Mouse (Mus musculus) MEL (cell line): ENCODE measurements at regions not wholly inside any gene's neighbourhood (a gene's known extent, or its start where the extent isn't known, plus 50 kb on each side); places are given as distances from the start of the nearest gene placed in this dataset.

Experiments used
- DNase-seq: peaks from one replicate; pipeline ENCODE4 v3.0.0; 2011; ENCODE audit warnings: low read depth, low spot score
- H3K27ac ChIP-seq: 2 replicates; pipeline ENCODE4 v1.5.1; 2012; ENCODE audit warnings: low read depth, mild to moderate bottlenecking, control low read depth, low read length, moderate library complexity; ENCODE audit not compliant: control insufficient read depth
- H3K27me3 ChIP-seq, 2 experiments: fragments of 150-350 bp in 1 of 2; sonication (generic) in 1 of 2; 2 replicates each; pipeline ENCODE4 v1.6.1; 2012; ENCODE audit warnings: low read length in 2 of 2, mild to moderate bottlenecking in 2 of 2, improper control_type of control experiment in 1 of 2, moderate library complexity in 1 of 2; ENCODE audit not compliant: insufficient read depth in 2 of 2, control insufficient read depth in 1 of 2
- H3K36me3 ChIP-seq, 2 experiments: 2 replicates each; pipeline ENCODE4 v1.6.1; 2012 to 2014; ENCODE audit warnings: low read length in 2 of 2, improper control_type of control experiment in 1 of 2, inconsistent platforms in 1 of 2, mild to moderate bottlenecking in 1 of 2; ENCODE audit not compliant: insufficient read depth in 2 of 2, control insufficient read depth in 1 of 2
- H3K4me1 ChIP-seq, 2 experiments: fragments of 150-350 bp in 1 of 2; sonication (generic) in 1 of 2; 2 replicates each; pipeline ENCODE4 v1.6.1; 2012; ENCODE audit warnings: low read length in 2 of 2, improper control_type of control experiment in 1 of 2, mild to moderate bottlenecking in 1 of 2; ENCODE audit not compliant: insufficient read depth in 2 of 2, control insufficient read depth in 1 of 2
- H3K4me3 ChIP-seq, 2 experiments: fragments of 150-350 bp in 1 of 2; sonication (generic) in 1 of 2; 2 replicates each; pipeline ENCODE4 v1.5.1; 2012; ENCODE audit warnings: low read depth in 2 of 2, low read length in 2 of 2, mild to moderate bottlenecking in 2 of 2, moderate library complexity in 2 of 2, control low read depth in 1 of 2, improper control_type of control experiment in 1 of 2; ENCODE audit not compliant: control insufficient read depth in 1 of 2, insufficient read depth in 1 of 2
- H3K79me2 ChIP-seq: 2 replicates; pipeline ENCODE4 v1.6.1; 2012; ENCODE audit warnings: mild to moderate bottlenecking, low read length, moderate library complexity; ENCODE audit not compliant: control insufficient read depth, poor library complexity, insufficient read depth
- H3K9ac ChIP-seq: 2 replicates; pipeline ENCODE4 v1.6.1; 2012; ENCODE audit warnings: low read depth, mild to moderate bottlenecking, control low read depth, low read length, moderate library complexity; ENCODE audit not compliant: control insufficient read depth, poor library complexity, severe bottlenecking
- H3K9me3 ChIP-seq: fragments of 150-350 bp; sonication (generic); replicated peaks from 2 replicates; pipeline ENCODE4 v1.6.1; 2012; ENCODE audit warnings: mild to moderate bottlenecking, low read length, improper control_type of control experiment, moderate library complexity; ENCODE audit not compliant: insufficient read depth
- BHLHE40 ChIP-seq: IDR thresholded peaks from 2 replicates; pipeline ENCODE4 v1.6.1; 2012; ENCODE audit warnings: low read depth, mild to moderate bottlenecking, inconsistent platforms, low read length, improper control_type of control experiment, borderline replicate concordance
- CHD1 ChIP-seq: IDR thresholded peaks from 2 replicates; pipeline ENCODE4 v1.6.1; 2012; ENCODE audit warnings: low read depth, mild to moderate bottlenecking, inconsistent platforms, low read length, improper control_type of control experiment
- CHD2 ChIP-seq: IDR thresholded peaks from 2 replicates; pipeline ENCODE4 v1.6.1; 2011; ENCODE audit warnings: low read length, improper control_type of control experiment
- CTCF ChIP-seq, 3 experiments: IDR thresholded peaks in 2 of 3; conservative IDR thresholded peaks in 1 of 3; 2 replicates each; pipeline ENCODE4 v1.5.1; 2011 to 2012; ENCODE audit warnings: low read length in 3 of 3, low read depth in 2 of 3, mild to moderate bottlenecking in 2 of 3, improper control_type of control experiment in 1 of 3, inconsistent platforms in 1 of 3, mixed read lengths in 1 of 3, moderate library complexity in 1 of 3; ENCODE audit not compliant: control insufficient read depth in 1 of 3, insufficient read depth in 1 of 3, poor library complexity in 1 of 3, severe bottlenecking in 1 of 3
- ELF1 ChIP-seq: IDR thresholded peaks from 2 replicates; pipeline ENCODE4 v1.6.1; 2014; ENCODE audit warnings: low read depth, mild to moderate bottlenecking, inconsistent platforms, low read length, improper control_type of control experiment, moderate library complexity
- EP300 ChIP-seq, 2 experiments: IDR thresholded peaks; 2 replicates each; pipeline ENCODE4 v1.6.1; 2011; ENCODE audit warnings: improper control_type of control experiment in 2 of 2, low read length in 2 of 2, low read depth in 1 of 2, mild to moderate bottlenecking in 1 of 2
- ETS1 ChIP-seq: IDR thresholded peaks from 2 replicates; pipeline ENCODE4 v1.6.1; 2012; ENCODE audit warnings: low read depth, mild to moderate bottlenecking, inconsistent platforms, low read length, improper control_type of control experiment, moderate library complexity
- GABPA ChIP-seq: IDR thresholded peaks from 2 replicates; pipeline ENCODE4 v1.6.1; 2012; ENCODE audit warnings: low read depth, mild to moderate bottlenecking, inconsistent platforms, low read length, improper control_type of control experiment, moderate library complexity
- GATA1 ChIP-seq: IDR thresholded peaks from 2 replicates; pipeline ENCODE4 v1.6.1; 2011; ENCODE audit warnings: low read depth, low read length, improper control_type of control experiment
- HCFC1 ChIP-seq: IDR thresholded peaks from 2 replicates; pipeline ENCODE4 v1.6.1; 2012; ENCODE audit warnings: low read depth, mild to moderate bottlenecking, inconsistent platforms, low read length, improper control_type of control experiment, moderate library complexity
- MAFK ChIP-seq: IDR thresholded peaks from 2 replicates; pipeline ENCODE4 v1.6.1; 2011; ENCODE audit warnings: low read depth, mild to moderate bottlenecking, low read length, improper control_type of control experiment, borderline replicate concordance
- MXI1 ChIP-seq: IDR thresholded peaks from 2 replicates; pipeline ENCODE4 v1.6.1; 2011; ENCODE audit warnings: mild to moderate bottlenecking, low read depth, low read length, improper control_type of control experiment
- MYC ChIP-seq: IDR thresholded peaks from 2 replicates; pipeline ENCODE4 v1.6.1; 2011; ENCODE audit warnings: low read depth, mild to moderate bottlenecking, low read length, improper control_type of control experiment, moderate library complexity
- POLR2AphosphoS2 ChIP-seq: IDR thresholded peaks from 2 replicates; pipeline ENCODE4 v1.6.1; 2011; ENCODE audit warnings: low read length, improper control_type of control experiment
- RCOR1 ChIP-seq: IDR thresholded peaks from 2 replicates; pipeline ENCODE4 v1.6.1; 2012; ENCODE audit warnings: low read depth, mild to moderate bottlenecking, inconsistent platforms, low read length, improper control_type of control experiment
- TAL1 ChIP-seq: IDR thresholded peaks from 2 replicates; pipeline ENCODE4 v1.6.1; 2012; ENCODE audit warnings: mild to moderate bottlenecking, inconsistent platforms, low read length, moderate library complexity, mixed read lengths
- TBP ChIP-seq: IDR thresholded peaks from 2 replicates; pipeline ENCODE4 v1.8.0; 2011; ENCODE audit warnings: low read depth, low read length, improper control_type of control experiment
- UBTF ChIP-seq: IDR thresholded peaks from 2 replicates; pipeline ENCODE4 v1.6.1; 2012; ENCODE audit warnings: low read depth, mild to moderate bottlenecking, inconsistent platforms, low read length, improper control_type of control experiment, moderate library complexity, borderline replicate concordance; ENCODE audit not compliant: insufficient read depth
- USF2 ChIP-seq, 2 experiments: IDR thresholded peaks; 2 replicates each; pipeline ENCODE4 v1.6.1; 2011 to 2012; ENCODE audit warnings: improper control_type of control experiment in 2 of 2, low read length in 2 of 2, borderline replicate concordance in 1 of 2, inconsistent platforms in 1 of 2, low read depth in 1 of 2, mild to moderate bottlenecking in 1 of 2; ENCODE audit not compliant: insufficient read depth in 1 of 2
- ZC3H11A ChIP-seq: IDR thresholded peaks from 2 replicates; pipeline ENCODE4 v1.6.1; 2012; ENCODE audit warnings: low read depth, mild to moderate bottlenecking, inconsistent platforms, low read length, improper control_type of control experiment
- ZMIZ1 ChIP-seq: IDR thresholded peaks from 2 replicates; pipeline ENCODE4 v1.6.1; 2012; ENCODE audit warnings: low read depth, mild to moderate bottlenecking, inconsistent platforms, low read length, improper control_type of control experiment, moderate library complexity
- ZNF384 ChIP-seq: IDR thresholded peaks from 2 replicates; pipeline ENCODE4 v1.6.1; 2012; ENCODE audit warnings: low read depth, mild to moderate bottlenecking, inconsistent platforms, low read length, improper control_type of control experiment

GRCm38 (mm10) chr1:76283322-76283721 lies 737.3 kb downstream of the Slc4a3 start:
- no peak for TF ChIP-seq CTCF (IDR thresholded peaks at IDR 0.05 in 2 of 3, conservative IDR thresholded peaks at IDR 0.05 in 1 of 3; ENCODE audit: control insufficient read depth in 1 of 3, insufficient read depth in 1 of 3, low read depth in 2 of 3, low read length in 3 of 3, poor library complexity in 1 of 3, severe bottlenecking in 1 of 3)
- no peak for TF ChIP-seq CHD2
- no peak for TF ChIP-seq ZC3H11A
- no peak for TF ChIP-seq GABPA
- TF ChIP-seq ELF1, result no peak
- TF ChIP-seq GATA1, result no peak
- no peak for TF ChIP-seq POLR2AphosphoS2
- TF ChIP-seq ETS1, result no peak
- TF ChIP-seq MXI1, result no peak
- no peak for TF ChIP-seq ZMIZ1
- no peak for TF ChIP-seq HCFC1
- no peak for TF ChIP-seq RCOR1
- TF ChIP-seq ZNF384, result no peak
- Histone ChIP-seq H3K27ac (no peak overlapping the region), H3K9ac (no peak overlapping the region), H3K4me1 (no peaks in the 10 kb centered on the region), H3K4me3 (no peak overlapping the region), H3K79me2 (no peaks in the 10 kb centered on the region), H3K9me3 (no peaks in the 10 kb centered on the region), H3K36me3 (no peaks in the 10 kb centered on the region), H3K27me3 (no peaks in the 10 kb centered on the region)
- no peak for DNase-seq

- TF ChIP-seq BHLHE40 (no peak), GABPA (no peak), MAFK (no peak), ETS1 (no peak), MYC (no peak), EP300 (IDR thresholded peaks at IDR 0.05; ENCODE audit: low read depth in 1 of 2, low read length in 2 of 2) (no peak), MXI1 (no peak), TAL1 (no peak), USF2 (IDR thresholded peaks at IDR 0.05; ENCODE audit: borderline replicate concordance in 1 of 2, insufficient read depth in 1 of 2, low read depth in 1 of 2, low read length in 2 of 2) (no peak), ELF1 (no peak), CHD1 (no peak), UBTF (no peak), CTCF (IDR thresholded peaks at IDR 0.05 in 2 of 3, conservative IDR thresholded peaks at IDR 0.05 in 1 of 3; ENCODE audit: control insufficient read depth in 1 of 3, insufficient read depth in 1 of 3, low read depth in 2 of 3, low read length in 3 of 3, poor library complexity in 1 of 3, severe bottlenecking in 1 of 3) (no peak), TBP (no peak)
- H3K27ac ChIP-seq, result no peak overlapping the region
- no peak for DNase-seq
- no peaks in the 10 kb centered on the region for H3K9me3 ChIP-seq
- H3K36me3 ChIP-seq, result no peaks in the 10 kb centered on the region
- no peak overlapping the region for H3K9ac ChIP-seq
- no peaks in the 10 kb centered on the region for H3K27me3 ChIP-seq
- no peaks in the 10 kb centered on the region for H3K4me1 ChIP-seq
- H3K4me3 ChIP-seq, result no peak overlapping the region
- no peaks in the 10 kb centered on the region for H3K79me2 ChIP-seq
Measured at GRCm38 (mm10) chr1:76322943-76323559, 777.0 kb downstream of the Slc4a3 start.
